Mouse (Mus musculus) G1E (cell line): Measurements from ENCODE around the gene Hnrnpr.

Source experiments
- CTCF ChIP-seq: IDR thresholded peaks from 2 replicates; pipeline ENCODE4 v1.5.1; 2012; ENCODE audit warnings: low read depth, low read length, inconsistent platforms, mixed read lengths
- TAL1 ChIP-seq: conservative IDR thresholded peaks from 2 replicates; pipeline ENCODE4 v1.6.1; 2012; ENCODE audit warnings: low read depth, low read length, inconsistent platforms, mixed read lengths

- TF ChIP-seq TAL1 (no peak), CTCF (no peak)
Measured at GRCm38 (mm10) chr4:136377001-136377400, 66.3 kb downstream of the Hnrnpr start.
